Mouse (Mus musculus): ENCODE measurements around the gene Tbc1d4.

DNA sequence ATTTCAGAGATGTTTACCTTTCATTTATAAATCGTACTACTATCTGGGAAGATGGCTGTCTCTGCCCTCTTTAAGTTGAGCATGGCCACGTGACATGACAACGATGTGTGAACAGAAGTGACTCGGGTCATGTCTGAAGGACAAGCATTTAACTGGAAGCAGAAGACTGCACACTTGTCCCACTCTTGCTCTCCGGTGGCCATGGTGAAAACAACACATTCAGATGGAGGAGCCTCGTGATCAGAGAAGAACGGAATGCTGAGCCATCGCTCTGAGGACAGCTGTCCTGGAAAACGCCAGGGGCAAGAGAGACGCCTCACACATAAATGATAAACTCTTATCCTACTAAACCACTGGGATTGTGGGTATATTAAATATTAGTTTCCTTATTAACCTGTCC lies 1.7 kb upstream of the Tbc1d4 start:
- TF ChIP-seq GATA1 (IDR thresholded peaks at IDR 0.05; ENCODE audit: low read length) = no peak
- no peak for TF ChIP-seq TAL1 (IDR thresholded peaks at IDR 0.05; ENCODE audit: low read length)

Measured in erythroblast, embryonic 14.5 days (primary cell).